Mouse (Mus musculus): ENCODE measurements around the gene Samd4b. TPM values are rescaled to one million over a fixed set of nuclear protein-coding genes. Genes with fewer than 3 reads are reported as not detected.

Samd4b gene
- total RNA-seq, 1 experiment: 30.3 TPM

DNA sequence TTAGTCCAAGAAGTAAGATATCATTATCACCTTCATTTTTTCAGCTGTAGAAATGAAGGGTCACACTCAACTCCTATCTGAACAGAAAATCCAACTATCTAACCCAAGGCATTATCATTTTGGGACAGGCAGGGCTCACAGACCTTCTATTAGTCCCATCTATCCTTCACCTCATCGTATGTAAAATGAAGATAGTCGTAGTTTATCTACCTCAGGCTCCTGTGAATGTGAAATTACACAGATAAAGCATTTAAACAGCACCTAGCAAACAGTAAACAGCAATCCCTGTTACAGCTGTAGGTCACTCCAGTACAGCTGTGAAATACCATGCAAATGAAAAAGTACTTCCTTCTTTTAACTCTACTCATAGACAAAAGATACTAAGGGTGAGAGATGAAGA lies 165.7 kb downstream of the Samd4b start:
- H3K36me3 ChIP-seq (ENCODE audit: control insufficient read depth, insufficient read depth, low read length, poor library complexity, severe bottlenecking): no peaks in the 10 kb centered on the region
- TF ChIP-seq HCFC1 (IDR thresholded peaks at IDR 0.05; ENCODE audit: borderline replicate concordance, insufficient read depth, low read length) (no peak), ZC3H11A (IDR thresholded peaks at IDR 0.05; ENCODE audit: borderline replicate concordance, low read depth, low read length) (no peak), CHD2 (IDR thresholded peaks at IDR 0.05; ENCODE audit: low read depth, low read length) (no peak), MAFK (IDR thresholded peaks at IDR 0.05; ENCODE audit: insufficient read depth, low read depth, low read length) (no peak), ZNF384 (IDR thresholded peaks at IDR 0.05; ENCODE audit: low read depth, low read length) (no peak)

DNA sequence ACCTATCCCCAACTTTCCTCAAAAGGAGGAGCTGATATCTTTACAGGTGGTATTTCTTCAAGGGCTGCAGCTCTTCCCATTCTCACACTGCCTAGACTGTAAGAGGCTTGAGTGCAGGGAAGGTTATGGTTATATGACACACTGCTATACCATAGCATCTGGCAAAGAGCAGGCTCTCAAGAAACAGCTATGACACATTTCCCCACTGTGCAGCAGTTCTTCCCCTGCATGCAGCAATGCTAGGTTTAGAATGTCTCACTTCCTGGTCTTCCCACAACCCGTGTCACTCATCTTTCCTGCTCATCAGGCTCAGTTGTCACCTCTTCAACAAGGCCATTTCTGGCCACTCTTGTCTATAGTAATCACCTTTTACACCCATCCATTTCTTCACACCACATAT lies 167.4 kb downstream of the Samd4b start:
- Histone ChIP-seq H3K36me3 (ENCODE audit: control insufficient read depth, insufficient read depth, low read length, poor library complexity, severe bottlenecking) (no peaks in the 10 kb centered on the region), H3K9me3 (ENCODE audit: control insufficient read depth, insufficient read depth, low read depth, low read length) (no peaks in the 10 kb centered on the region), H3K9ac (ENCODE audit: insufficient read depth, low read depth, low read length, poor library complexity, severe bottlenecking) (no peak overlapping the region), H3K27ac (ENCODE audit: insufficient read depth, low read depth, low read length, poor library complexity, severe bottlenecking) (no peak overlapping the region), H3K4me1 (ENCODE audit: control insufficient read depth in 2 of 2, insufficient read depth in 2 of 2, low read length in 2 of 2, poor library complexity in 1 of 2) (no peaks in the 10 kb centered on the region; a peak in 1 of 4 replicates), H3K4me3 (ENCODE audit: insufficient read depth in 1 of 2, low read depth in 1 of 2, low read length in 2 of 2, poor library complexity in 1 of 2, severe bottlenecking in 1 of 2) (no peak overlapping the region)
- no peak for DNase-seq (ENCODE audit: low read depth, low spot score)
- TF ChIP-seq HCFC1 (IDR thresholded peaks at IDR 0.05; ENCODE audit: borderline replicate concordance, insufficient read depth, low read length) (no peak), CHD2 (IDR thresholded peaks at IDR 0.05; ENCODE audit: low read depth, low read length) (no peak), MAFK (IDR thresholded peaks at IDR 0.05; ENCODE audit: insufficient read depth, low read depth, low read length) (no peak), ZC3H11A (IDR thresholded peaks at IDR 0.05; ENCODE audit: borderline replicate concordance, low read depth, low read length) (no peak)
- in situ Hi-C loops (cut with MboI; ENCODE audit: low sequenced_read_pairs in 2 of 2, unreplicated experiment in 2 of 2): loop anchor here in 1 of 2 experiments (10.0 kb wide), 1 partner anchor 174 kb away; no protein-coding TSS in a partner anchor

More for the DNA sequence above, 165.7 kb downstream of the Samd4b start:
- DNase-seq (ENCODE audit: low read depth, low spot score): no peak
- no peak overlapping the region for H3K9ac ChIP-seq (ENCODE audit: insufficient read depth, low read depth, low read length, poor library complexity, severe bottlenecking)
- H3K4me3 ChIP-seq (ENCODE audit: insufficient read depth in 1 of 2, low read depth in 1 of 2, low read length in 2 of 2, poor library complexity in 1 of 2, severe bottlenecking in 1 of 2): no peak overlapping the region
- in situ Hi-C loops (cut with MboI; ENCODE audit: low sequenced_read_pairs in 2 of 2, unreplicated experiment in 2 of 2): loop anchor here in 1 of 2 experiments (10.0 kb wide), 1 partner anchor 173 kb away; no protein-coding TSS in a partner anchor
- no peaks in the 10 kb centered on the region; a peak in 1 of 4 replicates for H3K4me1 ChIP-seq (ENCODE audit: control insufficient read depth in 2 of 2, insufficient read depth in 2 of 2, low read length in 2 of 2, poor library complexity in 1 of 2)
- H3K27ac ChIP-seq (ENCODE audit: insufficient read depth, low read depth, low read length, poor library complexity, severe bottlenecking): no peak overlapping the region
- no peaks in the 10 kb centered on the region for H3K9me3 ChIP-seq (ENCODE audit: control insufficient read depth, insufficient read depth, low read depth, low read length)

DNA sequence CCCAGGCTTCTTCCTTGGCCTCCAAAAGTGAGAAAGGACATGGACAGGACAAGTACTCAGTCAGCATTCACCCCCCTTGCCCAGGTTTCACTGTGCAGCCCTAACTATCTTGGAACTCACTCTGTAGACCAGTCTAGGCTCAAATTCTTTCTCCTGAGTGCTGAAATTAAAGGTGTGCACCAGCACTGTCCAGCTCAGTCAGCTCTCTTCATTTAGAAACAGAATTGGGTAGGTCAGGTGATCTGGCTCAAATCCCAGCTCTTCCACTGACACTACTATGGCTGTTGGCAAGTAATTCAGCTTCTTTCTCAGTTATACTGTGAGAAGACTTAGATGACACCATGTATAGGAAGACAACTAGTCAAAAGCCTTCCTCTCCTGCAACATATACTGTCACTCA lies 170.2 kb downstream of the Samd4b start:
- DNase-seq (ENCODE audit: low read depth, low spot score): no peak
- Histone ChIP-seq H3K4me1 (ENCODE audit: control insufficient read depth in 2 of 2, insufficient read depth in 2 of 2, low read length in 2 of 2, poor library complexity in 1 of 2) (no peaks in the 10 kb centered on the region), H3K36me3 (ENCODE audit: control insufficient read depth, insufficient read depth, low read length, poor library complexity, severe bottlenecking) (peaks cover 6% of the 10 kb centered on the region; the same call in 1 of the 2 replicates), H3K9me3 (ENCODE audit: control insufficient read depth, insufficient read depth, low read depth, low read length) (no peaks in the 10 kb centered on the region), H3K9ac (ENCODE audit: insufficient read depth, low read depth, low read length, poor library complexity, severe bottlenecking) (no peak overlapping the region), H3K27ac (ENCODE audit: insufficient read depth, low read depth, low read length, poor library complexity, severe bottlenecking) (no peak overlapping the region), H3K4me3 (ENCODE audit: insufficient read depth in 1 of 2, low read depth in 1 of 2, low read length in 2 of 2, poor library complexity in 1 of 2, severe bottlenecking in 1 of 2) (no peak overlapping the region)
- in situ Hi-C loops (cut with MboI; ENCODE audit: low sequenced_read_pairs in 2 of 2, unreplicated experiment in 2 of 2): no loop called here
- TF ChIP-seq MAFK (IDR thresholded peaks at IDR 0.05; ENCODE audit: insufficient read depth, low read depth, low read length) (no peak), ZC3H11A (IDR thresholded peaks at IDR 0.05; ENCODE audit: borderline replicate concordance, low read depth, low read length) (no peak), HCFC1 (IDR thresholded peaks at IDR 0.05; ENCODE audit: borderline replicate concordance, insufficient read depth, low read length) (no peak)

DNA sequence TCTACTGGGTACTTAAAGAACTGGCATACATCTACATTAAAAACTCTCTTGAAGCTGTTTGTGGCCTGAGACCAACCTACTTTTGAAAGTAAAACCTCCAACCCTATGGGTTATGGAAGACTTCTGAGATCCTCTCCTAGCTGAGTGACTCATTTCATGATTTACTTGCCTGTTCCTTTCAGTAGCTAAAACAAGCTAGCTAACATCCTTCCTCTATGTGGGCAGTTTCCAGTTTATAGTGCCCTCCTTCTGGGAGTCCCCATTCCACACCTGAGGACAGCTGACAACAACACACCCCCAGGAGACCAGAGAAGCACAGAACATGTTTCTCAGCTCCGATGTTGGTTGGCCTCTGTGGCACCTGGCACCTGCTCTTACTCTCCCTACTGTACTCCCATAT lies 174.9 kb downstream of the Samd4b start:
- no peak for DNase-seq (ENCODE audit: low read depth, low spot score)
- Histone ChIP-seq H3K9ac (ENCODE audit: insufficient read depth, low read depth, low read length, poor library complexity, severe bottlenecking) (no peak overlapping the region), H3K4me1 (ENCODE audit: control insufficient read depth in 2 of 2, insufficient read depth in 2 of 2, low read length in 2 of 2, poor library complexity in 1 of 2) (no peaks in the 10 kb centered on the region; a peak in 1 of 4 replicates), H3K36me3 (ENCODE audit: control insufficient read depth, insufficient read depth, low read length, poor library complexity, severe bottlenecking) (peaks cover 8% of the 10 kb centered on the region), H3K9me3 (ENCODE audit: control insufficient read depth, insufficient read depth, low read depth, low read length) (no peaks in the 10 kb centered on the region), H3K27ac (ENCODE audit: insufficient read depth, low read depth, low read length, poor library complexity, severe bottlenecking) (no peak overlapping the region), H3K4me3 (ENCODE audit: insufficient read depth in 1 of 2, low read depth in 1 of 2, low read length in 2 of 2, poor library complexity in 1 of 2, severe bottlenecking in 1 of 2) (no peak overlapping the region)
- no peak for TF ChIP-seq ZNF384 (IDR thresholded peaks at IDR 0.05; ENCODE audit: low read depth, low read length)
- TF ChIP-seq MAFK (IDR thresholded peaks at IDR 0.05; ENCODE audit: insufficient read depth, low read depth, low read length): no peak
- TF ChIP-seq CHD2 (IDR thresholded peaks at IDR 0.05; ENCODE audit: low read depth, low read length): no peak
- in situ Hi-C loops (cut with MboI; ENCODE audit: low sequenced_read_pairs in 2 of 2, unreplicated experiment in 2 of 2): no loop called here

DNA sequence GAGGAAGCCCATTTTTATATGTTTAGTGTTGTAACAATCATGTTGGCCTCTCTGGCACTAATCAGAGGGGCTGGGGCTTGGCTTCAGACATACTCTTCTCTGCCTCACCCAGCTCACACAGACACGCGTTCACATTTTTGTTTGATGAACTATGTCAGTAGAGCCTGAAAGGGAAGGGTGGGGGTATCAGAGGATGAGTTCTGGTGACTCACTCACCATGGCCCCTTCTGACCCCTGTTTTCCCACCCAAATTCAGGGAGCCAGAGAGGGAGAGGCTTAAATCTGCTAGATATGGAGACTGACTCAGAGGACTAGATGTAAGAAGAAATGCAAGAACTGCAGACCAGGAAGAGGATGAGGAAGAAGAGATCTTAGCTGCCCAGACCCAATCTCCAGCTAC lies 178.5 kb downstream of the Samd4b start:
- Histone ChIP-seq H3K36me3 (ENCODE audit: control insufficient read depth, insufficient read depth, low read length, poor library complexity, severe bottlenecking) (peaks cover 8% of the 10 kb centered on the region), H3K4me1 (ENCODE audit: control insufficient read depth in 2 of 2, insufficient read depth in 2 of 2, low read length in 2 of 2, poor library complexity in 1 of 2) (peaks cover 0 to 2% of the 10 kb centered on the region in 2 experiments; a peak in 1 of 4 replicates), H3K9ac (ENCODE audit: insufficient read depth, low read depth, low read length, poor library complexity, severe bottlenecking) (no peak overlapping the region), H3K27ac (ENCODE audit: insufficient read depth, low read depth, low read length, poor library complexity, severe bottlenecking) (no peak overlapping the region), H3K9me3 (ENCODE audit: control insufficient read depth, insufficient read depth, low read depth, low read length) (no peaks in the 10 kb centered on the region), H3K4me3 (ENCODE audit: insufficient read depth in 1 of 2, low read depth in 1 of 2, low read length in 2 of 2, poor library complexity in 1 of 2, severe bottlenecking in 1 of 2) (no peak overlapping the region)
- DNase-seq (ENCODE audit: low read depth, low spot score): no peak
- TF ChIP-seq HCFC1 (IDR thresholded peaks at IDR 0.05; ENCODE audit: borderline replicate concordance, insufficient read depth, low read length) (no peak), MAFK (IDR thresholded peaks at IDR 0.05; ENCODE audit: insufficient read depth, low read depth, low read length) (no peak), CHD2 (IDR thresholded peaks at IDR 0.05; ENCODE audit: low read depth, low read length) (no peak), ZNF384 (IDR thresholded peaks at IDR 0.05; ENCODE audit: low read depth, low read length) (no peak), ZC3H11A (IDR thresholded peaks at IDR 0.05; ENCODE audit: borderline replicate concordance, low read depth, low read length) (no peak)
- in situ Hi-C loops (cut with MboI; ENCODE audit: low sequenced_read_pairs in 2 of 2, unreplicated experiment in 2 of 2): no loop called here
